Mouse (Mus musculus) embryonic stem cell, embryonic (primary cell): ENCODE measurements around the gene Arhgef3.

Experiments used
- CTCF ChIA-PET, 4 experiments: fragments of 300-600 bp in 2 of 4; fragments of 350-600 bp in 2 of 4; sonication (Branson Sonifier 250); formaldehyde crosslinking; loops; one replicate each; lab custom pipeline; 2022; ENCODE audit warnings: inconsistent platforms in 2 of 4; lab: Charles Lee
- POLR2A ChIA-PET, 4 experiments: fragments of 300-600 bp in 2 of 4; fragments of 350-600 bp in 2 of 4; sonication (Branson Sonifier 250); formaldehyde crosslinking; loops; one replicate each; lab custom pipeline; 2022; ENCODE audit warnings: antibody characterized with exemption in 4 of 4, inconsistent platforms in 1 of 4; lab: Charles Lee

Arhgef3 gene

GRCm38 (mm10) chr14:27383321-27383830 is 268.7 kb downstream of the Arhgef3 start:
- ChIA-PET POLR2A (interaction anchor here in 1 of 4 experiments (1.1 to 3.2 kb wide), 4 partner anchors 34 to 48 kb away, joined by 3 to 25 read pairs (median 4); partner anchors contain the start of gene Fam208a), CTCF (no interaction called here)

DNA sequence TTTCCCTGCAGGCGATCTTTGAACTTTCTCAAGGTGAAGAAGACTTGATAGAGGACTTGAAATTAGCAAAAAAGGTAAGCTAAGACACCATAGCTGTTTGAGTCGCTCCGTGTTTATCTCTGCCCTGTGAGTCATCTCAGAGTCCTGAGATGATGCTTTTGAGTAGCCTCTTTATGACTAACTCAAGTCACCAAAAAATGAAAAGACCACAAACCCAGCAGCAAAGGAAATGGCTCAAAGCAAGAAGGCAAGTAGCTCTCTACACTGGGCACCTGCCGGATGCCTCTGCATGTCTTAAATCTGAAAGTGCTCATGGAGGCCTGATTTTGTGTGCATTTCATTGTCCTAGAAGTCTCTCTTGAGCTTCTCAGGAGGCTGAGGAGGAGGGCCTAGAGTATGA is 269.4 kb downstream of the Arhgef3 start:
- CTCF ChIA-PET, result interaction anchor here in 1 of 4 experiments (0.6 kb wide), 1 partner anchor 38 kb away, joined by 3 read pairs; no protein-coding TSS in a partner anchor
- POLR2A ChIA-PET, result interaction anchor here in 2 of 4 experiments (1.0 to 3.2 kb wide), 5 partner anchors 10 to 49 kb away, joined by 3 to 25 read pairs (median 3); no protein-coding TSS in a partner anchor

DNA sequence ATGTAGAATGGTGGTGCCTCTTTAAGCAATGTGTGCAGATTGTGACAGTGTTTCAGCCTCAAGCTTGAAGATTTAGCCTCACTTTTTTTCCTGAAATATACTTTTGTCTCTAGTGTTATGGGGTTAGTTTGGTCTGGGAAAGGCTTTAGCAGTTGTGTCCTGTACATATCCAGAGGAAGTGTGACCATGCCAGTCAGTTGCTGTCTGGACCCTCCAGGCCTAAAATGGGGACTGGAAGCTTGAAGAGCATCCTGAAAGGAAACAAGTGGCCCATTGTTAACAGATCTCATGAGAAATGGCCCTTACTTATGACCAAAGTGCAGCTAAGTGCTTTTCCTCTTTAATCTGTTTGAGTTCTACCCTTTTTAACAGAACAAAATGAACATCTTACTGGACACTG is 273.9 kb downstream of the Arhgef3 start:
- POLR2A ChIA-PET, result interaction anchor here in 2 of 4 experiments (0.7 to 4.4 kb wide), 3 partner anchors 25 to 41 kb away, joined by 6 to 35 read pairs (median 10); partner anchors contain the start of gene Fam208a (in 1 of the 2)

DNA sequence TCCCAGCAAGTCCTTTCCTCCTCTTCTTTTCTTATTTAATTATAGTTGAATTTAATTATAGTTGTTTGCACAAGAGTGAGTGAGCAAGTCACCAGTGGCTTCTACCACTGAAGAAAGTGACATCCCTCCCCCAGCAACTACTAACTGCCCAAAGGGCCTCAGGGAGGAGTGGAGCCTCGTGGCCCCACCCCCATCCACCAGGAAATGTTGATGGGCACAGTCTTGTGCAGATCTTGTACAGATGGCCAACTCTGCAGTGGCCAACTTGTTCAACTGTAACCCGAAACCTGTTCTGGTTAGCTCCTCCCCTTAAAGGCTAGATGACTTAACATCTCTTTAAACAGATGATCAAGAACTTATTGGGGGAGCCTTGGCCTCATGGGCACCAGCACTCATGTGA is 275.0 kb downstream of the Arhgef3 start:
- ChIA-PET POLR2A (interaction anchor here in 3 of 4 experiments (0.6 to 4.4 kb wide), 20 partner anchors 9 to 459 kb away, joined by 3 to 35 read pairs (median 4); partner anchors contain the start of gene Fam208a (in 2 of the 3)), CTCF (interaction anchor here in 2 of 4 experiments (0.6 to 1.2 kb wide), 2 partner anchors 42 to 279 kb away, joined by 5 to 7 read pairs; no protein-coding TSS in a partner anchor)

More for the DNA sequence above, 273.9 kb downstream of the Arhgef3 start:
- CTCF ChIA-PET, result no interaction called here

- ChIA-PET CTCF (interaction anchor here in 2 of 4 experiments (0.6 to 1.2 kb wide), 2 partner anchors 25 to 43 kb away, joined by 3 to 7 read pairs; no protein-coding TSS in a partner anchor), POLR2A (interaction anchor here in 3 of 4 experiments (0.6 to 4.4 kb wide), 19 partner anchors 9 to 413 kb away, joined by 3 to 35 read pairs (median 3); partner anchors contain the start of gene Fam208a (in 3 of the 3))
These were observed 276.0 kb downstream of the Arhgef3 start for GRCm38 (mm10) chr14:27390663-27391062.

- ChIA-PET POLR2A (interaction anchor here in 1 of 4 experiments (1.6 to 4.4 kb wide), 3 partner anchors 37 to 44 kb away, joined by 3 to 35 read pairs (median 7); partner anchors contain the start of gene Fam208a), CTCF (no interaction called here)
These were observed 277.1 kb downstream of the Arhgef3 start for GRCm38 (mm10) chr14:27391776-27392308.

DNA sequence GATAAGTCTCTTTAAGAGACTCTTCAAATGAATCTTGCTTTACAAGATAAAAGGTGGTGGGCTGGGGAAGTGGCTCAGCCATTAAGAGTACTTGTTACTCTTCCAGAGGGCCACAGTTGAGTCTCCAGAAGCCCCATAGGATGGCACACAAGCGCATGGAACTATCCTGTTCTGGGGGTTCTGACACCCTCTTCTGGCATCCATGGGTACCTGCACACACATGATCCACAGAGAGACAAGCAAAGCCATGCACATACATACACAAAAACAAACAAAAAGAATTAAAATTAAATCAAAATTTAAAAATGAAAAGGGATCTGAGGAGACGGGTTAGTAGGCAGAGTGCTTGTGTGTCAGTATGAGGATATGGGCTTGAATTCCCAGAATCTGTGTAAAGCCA is 278.0 kb downstream of the Arhgef3 start:
- CTCF ChIA-PET, result interaction anchor here in 3 of 4 experiments (0.8 to 1.3 kb wide), 4 partner anchors 10 to 131 kb away, joined by 3 to 5 read pairs (median 3); no protein-coding TSS in a partner anchor
- POLR2A ChIA-PET, result interaction anchor here in 1 of 4 experiments (0.6 to 2.7 kb wide), 3 partner anchors 36 to 60 kb away, joined by 3 to 7 read pairs (median 3); partner anchors contain the start of gene Fam208a

DNA sequence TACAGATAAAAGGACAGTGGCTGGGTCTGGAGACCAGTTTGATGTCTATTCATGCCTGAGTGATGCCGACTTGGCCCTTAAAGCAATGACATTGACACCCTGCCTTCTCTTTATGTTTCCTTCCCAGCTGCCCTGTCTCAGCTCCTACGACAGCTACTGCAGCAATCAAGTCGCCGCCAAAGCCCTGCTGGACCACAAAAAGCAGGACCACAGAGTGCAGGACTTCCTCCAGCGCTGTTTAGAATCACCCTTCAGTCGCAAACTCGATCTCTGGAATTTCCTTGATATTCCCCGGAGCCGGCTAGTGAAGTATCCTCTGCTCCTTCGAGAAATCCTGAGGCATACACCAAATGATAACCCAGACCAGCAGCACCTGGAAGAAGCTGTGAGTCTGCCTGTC is 279.1 kb downstream of the Arhgef3 start:
- CTCF ChIA-PET, result interaction anchor here in 2 of 4 experiments (0.8 to 1.7 kb wide), 4 partner anchors 51 to 207 kb away, joined by 3 to 5 read pairs (median 4); no protein-coding TSS in a partner anchor
- POLR2A ChIA-PET, result interaction anchor here in 2 of 4 experiments (0.7 to 2.7 kb wide), 6 partner anchors 9 to 157 kb away, joined by 3 to 7 read pairs (median 4); partner anchors contain the start of gene Fam208a (in 1 of the 2)

GRCm38 (mm10) chr14:27396424-27396823 is 281.7 kb downstream of the Arhgef3 start:
- CTCF ChIA-PET, result no interaction called here
- POLR2A ChIA-PET, result interaction anchor here in 2 of 4 experiments (0.9 to 1.7 kb wide), 5 partner anchors 18 to 61 kb away, joined by 3 to 4 read pairs (median 3); partner anchors contain the start of gene Fam208a (in 1 of the 2)

- ChIA-PET POLR2A (interaction anchor here in 2 of 4 experiments (0.6 to 1.4 kb wide), 5 partner anchors 13 to 83 kb away, joined by 3 to 6 read pairs (median 3); partner anchors contain the start of gene Fam208a (in 1 of the 2)), CTCF (no interaction called here)
These were observed 282.8 kb downstream of the Arhgef3 start for GRCm38 (mm10) chr14:27397526-27397925.

GRCm38 (mm10) chr14:27400495-27400894 is 285.8 kb downstream of the Arhgef3 start:
- CTCF ChIA-PET, result no interaction called here
- POLR2A ChIA-PET, result interaction anchor here in 2 of 4 experiments (0.8 to 2.6 kb wide), 3 partner anchors 11 to 52 kb away, joined by 6 to 14 read pairs (median 7); partner anchors contain the start of gene Fam208a (in 1 of the 2)

DNA sequence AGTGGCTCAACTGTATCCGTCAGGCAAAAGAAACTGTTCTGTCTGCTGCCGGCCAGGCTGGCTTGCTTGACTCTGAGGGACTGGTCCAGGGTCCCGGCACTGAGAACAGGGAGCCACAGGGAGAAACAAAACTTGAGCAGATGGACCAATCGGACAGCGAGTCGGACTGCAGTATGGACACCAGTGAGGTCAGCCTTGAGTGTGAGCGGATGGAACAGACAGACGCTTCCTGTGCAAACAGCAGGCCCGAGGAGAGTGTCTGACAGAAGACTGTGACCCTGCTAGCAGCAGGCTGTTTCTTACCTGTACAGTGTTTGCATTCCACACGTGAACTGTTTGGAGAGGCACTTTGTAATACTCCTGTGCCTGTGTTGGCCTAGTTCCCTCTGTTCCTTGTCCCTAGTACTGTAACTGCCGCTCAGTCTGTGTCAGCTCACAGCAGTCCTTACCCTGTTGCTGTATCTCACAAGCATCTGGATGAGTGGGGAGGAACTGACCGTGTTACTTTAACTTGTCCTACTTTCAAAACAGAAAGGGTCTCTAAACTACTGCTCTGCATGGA is 287.1 kb downstream of the Arhgef3 start:
- ChIA-PET CTCF (interaction anchor here in 1 of 4 experiments (1.4 kb wide), 1 partner anchor 9 kb away, joined by 3 read pairs; no protein-coding TSS in a partner anchor), POLR2A (interaction anchor here in 3 of 4 experiments (1.1 to 1.9 kb wide), 4 partner anchors 7 to 54 kb away, joined by 3 to 5 read pairs (median 4); no protein-coding TSS in a partner anchor)

DNA sequence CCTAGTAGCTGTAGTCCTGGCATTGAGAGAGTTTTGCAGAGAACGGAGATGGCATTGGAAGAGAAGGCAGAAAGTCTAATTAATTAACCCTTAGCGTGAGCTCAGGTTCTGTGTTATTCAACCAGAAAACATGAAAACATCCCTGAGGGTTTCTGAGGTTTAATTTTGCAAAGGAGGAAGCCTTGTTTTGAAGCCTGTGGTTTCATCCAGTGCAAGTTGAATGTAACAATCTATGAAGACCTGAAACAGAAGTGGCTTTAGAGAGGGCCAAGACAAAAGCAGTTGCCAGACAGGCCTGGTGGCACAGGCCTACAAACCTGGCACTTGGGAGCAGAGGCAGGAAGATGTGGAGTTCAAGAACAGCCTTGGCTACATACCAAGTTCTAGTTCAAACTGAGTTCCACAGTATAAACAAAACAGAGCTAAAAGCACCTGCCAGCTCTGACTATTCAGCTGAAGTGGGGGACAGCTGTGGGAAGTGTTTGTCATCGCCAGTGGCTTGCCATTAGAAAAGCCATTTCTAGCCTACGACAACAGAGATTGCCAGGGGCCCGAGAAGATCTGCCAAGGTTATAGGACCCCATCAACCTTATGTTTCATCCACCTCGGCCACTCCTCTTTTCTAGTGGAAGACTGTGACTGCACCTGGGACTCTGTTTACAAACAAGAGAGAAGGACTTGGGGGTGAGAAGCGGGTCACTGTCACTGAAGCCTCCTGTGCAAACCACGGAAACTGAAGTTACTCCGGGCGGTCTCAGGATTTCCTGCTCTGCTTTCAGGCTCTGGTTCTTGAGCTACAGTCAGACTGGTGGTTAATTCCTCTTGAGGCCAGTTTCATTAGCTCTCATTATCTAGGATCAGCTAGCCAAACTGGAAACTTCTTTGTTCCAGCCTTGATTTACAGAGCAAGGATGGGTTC is 287.9 kb downstream of the Arhgef3 start:
- ChIA-PET POLR2A (interaction anchor here in 3 of 4 experiments (1.1 to 1.9 kb wide), 7 partner anchors 8 to 67 kb away, joined by 3 to 8 read pairs (median 3); partner anchors contain the start of gene Fam208a (in 1 of the 3)), CTCF (interaction anchor here in 1 of 4 experiments (1.4 kb wide), 1 partner anchor 10 kb away, joined by 3 read pairs; no protein-coding TSS in a partner anchor)

DNA sequence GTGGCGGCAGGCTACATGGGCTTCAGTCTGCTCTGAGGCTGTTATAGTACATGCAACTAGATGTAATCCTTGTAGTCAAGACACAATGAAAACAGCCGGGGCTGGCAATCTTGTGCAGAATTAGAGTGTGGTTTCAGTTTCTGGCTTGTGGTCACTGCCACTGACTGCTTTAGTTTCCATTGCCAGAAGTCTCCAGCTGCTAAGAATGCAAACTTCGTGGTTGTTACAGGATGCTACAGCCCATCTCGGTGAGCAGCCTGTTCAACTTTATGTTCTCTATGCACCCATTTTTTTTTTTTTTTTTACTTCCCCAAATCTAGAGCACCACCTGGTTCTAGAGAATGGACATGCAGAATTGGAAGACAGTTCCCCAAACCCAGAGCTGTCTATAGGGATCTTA is 290.8 kb downstream of the Arhgef3 start:
- CTCF ChIA-PET, result no interaction called here
- POLR2A ChIA-PET, result interaction anchor here in 2 of 4 experiments (0.7 to 1.5 kb wide), 2 partner anchors 55 to 58 kb away, joined by 3 to 6 read pairs; no protein-coding TSS in a partner anchor

GRCm38 (mm10) chr14:27405947-27406346 is 291.2 kb downstream of the Arhgef3 start:
- ChIA-PET POLR2A (interaction anchor here in 1 of 4 experiments (1.5 kb wide), 1 partner anchor 55 kb away, joined by 3 read pairs; no protein-coding TSS in a partner anchor), CTCF (no interaction called here)

- CTCF ChIA-PET, result no interaction called here
- POLR2A ChIA-PET, result interaction anchor here in 2 of 4 experiments (1.0 to 4.7 kb wide), 8 partner anchors 11 to 61 kb away, joined by 3 to 20 read pairs (median 4); partner anchors contain the start of gene Fam208a (in 2 of the 2)
These were observed 293.5 kb downstream of the Arhgef3 start for GRCm38 (mm10) chr14:27408240-27408639.

DNA sequence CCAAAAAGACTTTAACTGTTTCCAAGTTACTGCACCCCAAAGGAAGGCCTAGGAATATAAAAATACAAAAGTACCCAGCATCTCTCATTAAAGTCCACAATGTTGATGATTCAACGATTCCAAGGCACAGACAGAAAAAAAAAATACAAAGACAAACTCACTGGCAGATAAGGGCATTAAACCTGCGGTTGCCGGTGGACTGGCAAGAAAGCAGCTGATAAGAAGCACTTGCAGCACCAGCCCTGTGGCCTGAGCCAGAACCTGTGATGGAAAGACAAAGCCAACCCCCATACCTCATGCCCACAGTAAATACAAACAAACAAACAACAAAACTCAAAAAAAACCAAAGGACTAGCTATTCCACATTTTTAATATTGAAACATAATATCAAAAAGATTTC is 295.0 kb downstream of the Arhgef3 start:
- ChIA-PET CTCF (interaction anchor here in 1 of 4 experiments (1.3 kb wide), 1 partner anchor 217 kb away, joined by 3 read pairs; no protein-coding TSS in a partner anchor), POLR2A (interaction anchor here in 2 of 4 experiments (0.6 to 4.7 kb wide), 7 partner anchors 11 to 61 kb away, joined by 3 to 20 read pairs (median 4); partner anchors contain the start of gene Fam208a (in 2 of the 2))
